Mouse (Mus musculus): ENCODE results near the gene Gm6685.
"Not testable (repeated sequence)": the region's sequence is repeated elsewhere in the genome, so short reads cannot be mapped to it uniquely, and the experiment has no call there.

Gm6685 gene

DNA sequence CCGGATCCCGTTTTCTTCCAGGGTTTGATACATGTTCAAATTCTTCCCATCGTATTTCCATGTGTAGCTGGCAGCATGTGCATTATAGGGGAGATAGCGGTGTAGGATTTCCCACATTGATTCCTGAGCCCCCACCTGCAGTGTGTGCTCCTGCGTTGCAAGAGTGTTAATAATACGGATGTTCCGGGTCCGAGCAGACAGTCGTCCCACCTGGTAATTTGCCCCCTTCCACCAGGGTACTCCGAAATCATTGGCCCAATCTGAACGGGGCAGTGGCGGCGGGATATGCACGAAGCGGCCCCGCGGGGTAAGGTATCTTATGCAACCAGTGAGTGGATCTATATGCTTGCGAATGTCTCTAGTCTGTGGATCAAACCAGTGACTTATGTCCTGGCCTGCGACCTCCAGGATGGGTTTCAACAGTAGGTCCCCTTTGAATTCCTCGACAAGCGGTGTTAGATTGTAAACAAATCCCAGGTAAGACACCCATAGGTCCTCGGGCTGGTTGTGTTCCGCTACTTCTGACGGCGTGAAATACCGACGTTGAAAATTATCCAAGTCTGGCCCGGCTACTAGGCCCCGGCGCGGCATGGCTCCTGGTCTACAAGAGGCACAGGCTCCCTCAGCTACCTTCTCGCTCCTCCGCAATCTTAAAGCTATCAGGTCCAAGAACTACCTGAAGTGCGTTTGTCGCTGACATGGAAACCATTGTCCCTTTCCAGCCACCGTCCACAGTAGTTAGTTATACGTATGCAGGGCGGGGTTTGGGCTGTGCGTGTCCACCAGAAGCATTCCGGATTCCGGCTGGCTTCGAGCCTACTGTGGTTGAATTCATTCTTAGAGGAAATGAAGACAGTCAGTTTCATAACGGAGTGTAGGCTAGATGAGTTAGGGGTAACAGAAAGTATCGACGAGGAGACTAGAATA is at the start of gene Gm6685:
TSS of gene Gm6685 (minus strand) at position 644 of the 927 bp plus-strand sequence.
- not testable (repeated sequence) for DNase-seq (ENCODE audit: low read depth)

DNA sequence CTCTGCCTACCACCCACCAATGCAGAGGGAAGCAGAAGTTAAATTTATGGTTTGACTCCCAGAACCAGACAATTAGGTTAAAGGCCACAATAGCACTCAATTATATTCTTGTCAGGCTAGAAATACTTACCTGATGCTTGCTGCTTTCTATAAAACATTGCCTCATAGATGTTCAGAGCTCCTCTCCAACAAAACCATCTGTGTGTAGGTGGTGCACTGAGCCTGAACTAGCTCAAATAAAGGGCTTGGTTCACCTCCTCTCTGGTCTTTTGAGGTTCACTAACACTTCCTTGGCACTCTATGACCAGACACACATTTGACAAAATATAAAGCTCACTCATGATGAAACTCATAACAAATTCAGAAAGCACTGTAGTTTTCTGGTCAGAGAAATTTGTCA is 36.2 kb upstream of the Gm6685 start:
- DNase-seq (ENCODE audit: low read depth), result no peak

GRCm38 (mm10) chr11:28374636-28375035 is 35.0 kb upstream of the Gm6685 start:
- DNase-seq (ENCODE audit: low read depth), result no peak

GRCm38 (mm10) chr11:28371381-28371780 is 31.7 kb upstream of the Gm6685 start:
- not testable (repeated sequence) for DNase-seq (ENCODE audit: low read depth)

- no peak for DNase-seq (ENCODE audit: low read depth)
These were observed 26.2 kb upstream of the Gm6685 start for GRCm38 (mm10) chr11:28365929-28366244.

- DNase-seq (ENCODE audit: low read depth), result no peak
These were observed 25.7 kb upstream of the Gm6685 start for GRCm38 (mm10) chr11:28365209-28365928.

DNA sequence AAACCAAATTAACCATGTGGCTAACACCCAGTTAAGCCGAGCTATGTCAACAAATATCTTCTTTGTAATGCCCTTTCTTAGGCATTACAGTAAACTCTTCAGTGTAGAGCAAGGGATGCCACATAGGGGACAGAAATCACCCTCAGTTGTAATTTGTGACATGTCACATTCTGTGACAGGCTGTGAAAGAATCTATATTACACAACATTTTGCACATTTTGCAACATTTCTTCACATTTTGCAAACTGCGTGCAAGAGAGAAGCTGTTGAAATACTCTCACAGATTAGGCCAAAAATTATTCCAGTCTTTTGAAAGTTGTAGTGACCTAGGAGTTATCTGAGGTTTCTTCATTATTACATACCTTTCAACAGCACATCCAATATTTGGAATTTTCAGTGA is 3.8 kb upstream of the Gm6685 start:
- no peak for DNase-seq (ENCODE audit: low read depth)

GRCm38 (mm10) chr11:28341887-28342286 is 2.2 kb upstream of the Gm6685 start:
- DNase-seq (ENCODE audit: low read depth), result no peak

- no peak for DNase-seq (ENCODE audit: low read depth)
These were observed 11.8 kb downstream of the Gm6685 start for GRCm38 (mm10) chr11:28327878-28328277.

DNA sequence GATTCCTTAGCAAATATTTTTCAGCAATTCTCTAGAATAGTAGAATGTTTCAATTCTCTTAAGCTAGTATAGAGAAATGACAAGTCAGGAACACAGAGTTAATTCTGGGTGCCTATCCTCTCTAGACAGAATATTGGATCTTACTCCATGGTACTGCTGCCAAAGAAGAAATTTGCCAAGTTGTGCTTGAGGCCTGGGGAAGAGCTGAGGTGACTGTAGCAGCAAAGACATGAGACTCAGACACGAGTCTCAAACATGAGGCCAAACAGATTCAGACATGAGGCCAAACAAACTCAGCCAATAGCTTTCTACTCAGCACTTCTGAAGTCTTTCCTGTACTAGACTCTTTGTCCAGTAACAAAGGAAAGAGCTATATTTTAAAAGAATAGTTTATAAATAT is 26.3 kb downstream of the Gm6685 start:
- DNase-seq (ENCODE audit: low read depth), result no peak

DNA sequence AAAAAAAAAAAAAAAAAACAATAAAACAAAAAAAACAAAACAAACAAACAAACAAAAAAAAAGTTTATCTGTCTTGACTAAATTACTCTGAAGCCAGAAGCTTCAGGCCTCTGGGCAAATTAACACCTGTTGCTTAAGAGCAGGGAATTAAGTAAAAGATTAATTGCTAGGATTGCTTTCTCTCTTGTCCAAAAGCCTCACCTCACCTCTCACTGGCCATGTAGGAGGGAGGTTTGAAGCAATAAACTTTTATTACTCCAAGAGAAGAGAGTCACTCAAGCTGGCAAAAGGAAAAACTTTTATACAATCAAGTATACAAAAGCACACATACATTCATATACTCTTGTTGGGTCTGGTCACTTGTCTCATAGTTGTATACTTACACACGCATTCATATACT is 31.9 kb downstream of the Gm6685 start:
- no peak for DNase-seq (ENCODE audit: low read depth)

DNA sequence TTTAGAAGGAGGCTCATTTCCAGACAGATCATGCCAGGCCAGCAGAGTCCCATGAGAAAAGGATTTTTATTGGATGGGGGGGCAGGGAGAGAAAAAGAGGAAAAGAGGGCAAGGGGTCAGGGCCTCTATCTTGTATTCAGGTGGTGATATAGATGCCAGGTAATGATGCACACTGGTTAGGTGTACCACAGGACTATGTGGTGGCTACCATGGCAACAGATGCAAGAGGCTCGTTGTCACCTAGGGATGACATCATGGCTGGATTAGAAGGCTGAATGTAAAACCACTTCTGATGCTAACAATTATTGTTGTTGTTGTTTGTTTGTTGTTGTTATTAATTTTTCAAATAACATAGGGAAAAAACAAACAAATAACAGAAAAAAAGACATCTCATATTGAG is 49.2 kb downstream of the Gm6685 start:
- no peak for DNase-seq (ENCODE audit: low read depth)
